Mouse (Mus musculus): ENCODE measurements around the gene Ppp1r2. TPM values are rescaled to one million over a fixed set of nuclear protein-coding genes. Genes with fewer than 3 reads are reported as not detected.
A peak's percentile ranks its signal among the peaks of the same experiment; 100 is the strongest.
"Not testable (repeated sequence)": the region's sequence is repeated elsewhere in the genome, so short reads cannot be mapped to it uniquely, and the experiment has no call there.

Ppp1r2 gene
- total RNA-seq (2021), result 100 to 1,000 TPM in 1 of 2 experiments, 10 to 100 TPM in 1; 95.9 to 112 TPM

DNA sequence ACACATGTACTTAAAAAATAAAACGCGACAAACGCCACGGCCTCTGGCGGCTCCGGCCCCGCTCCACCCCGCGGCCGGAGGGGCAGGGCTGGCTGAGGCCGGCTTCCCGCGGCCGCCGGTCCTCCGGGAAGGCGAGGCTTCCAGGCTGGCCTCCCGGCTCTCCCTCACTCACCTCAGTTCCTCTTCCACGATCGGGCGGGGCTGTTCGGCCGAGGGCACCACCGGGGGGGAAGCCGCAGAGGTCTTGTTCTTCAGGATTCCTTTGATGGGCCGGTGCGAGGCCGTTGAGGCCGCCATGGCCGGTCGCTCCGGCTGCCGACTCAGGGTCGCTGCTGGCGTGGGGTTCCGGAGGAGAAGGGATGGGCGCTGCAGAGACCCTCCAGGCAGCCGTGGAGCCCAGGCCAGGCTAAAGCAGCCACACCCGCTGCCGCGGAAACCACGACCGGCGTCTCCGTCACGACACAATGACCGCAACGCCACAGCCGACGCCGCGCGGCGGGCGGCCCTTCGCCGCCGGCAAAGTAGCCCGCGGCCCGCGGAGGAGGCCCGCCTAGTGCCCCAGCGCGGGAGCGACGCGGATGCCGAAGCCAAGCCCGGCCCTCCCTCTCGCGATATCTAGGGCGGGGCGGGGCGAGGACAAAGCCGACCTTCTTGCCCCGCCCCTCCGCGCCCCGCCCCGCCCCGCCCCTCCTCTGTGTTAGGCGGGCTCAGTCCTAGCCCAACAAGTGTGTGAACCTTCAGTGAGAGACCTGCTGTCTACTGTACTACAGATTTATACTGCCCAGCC is at the start of gene Ppp1r2:
Gene Ppp1r2, minus strand, starts transcription at position 604 of the 787 bp plus-strand sequence.
- peak; percentile 89 for DNase-seq (ENCODE audit: low spot score in 2 of 2)
- intact Hi-C loops (cut with DNase I), result loop anchor here (2.0 to 5.0 kb wide), 3 partner anchors 38 to 74 kb away; partner anchors contain the start of gene Acap2

- intact Hi-C loops (cut with DNase I), result no loop called here
- DNase-seq (ENCODE audit: low spot score in 2 of 2), result no peak
These were observed 46.4 kb upstream of the Ppp1r2 start for GRCm38 (mm10) chr16:31321501-31321900.

DNA sequence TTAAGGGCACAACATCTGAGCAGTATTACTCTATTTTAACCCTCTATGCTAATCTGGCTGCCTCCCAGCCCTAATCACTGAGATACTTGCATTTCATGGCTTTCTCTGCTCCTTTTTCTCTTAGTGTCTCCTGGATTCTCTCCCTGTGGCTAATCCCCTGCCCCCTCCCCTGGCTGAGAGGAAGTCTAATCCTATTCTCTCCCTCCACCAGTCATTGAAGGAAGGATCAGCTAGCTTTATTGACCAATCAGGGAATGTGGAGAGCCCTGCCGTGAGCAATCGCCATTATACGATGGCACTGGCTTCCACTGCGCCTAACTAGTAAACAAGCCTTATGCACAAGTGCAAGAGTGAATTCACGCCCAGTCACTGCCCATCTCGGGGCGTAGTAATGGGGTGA is 45.9 kb upstream of the Ppp1r2 start:
- DNase-seq (ENCODE audit: low spot score in 2 of 2), result no peak
- intact Hi-C loops (cut with DNase I), result no loop called here

GRCm38 (mm10) chr16:31319723-31320122 is 44.6 kb upstream of the Ppp1r2 start:
- intact Hi-C loops (cut with DNase I); DNase-seq (ENCODE audit: low spot score in 2 of 2): not testable (repeated sequence)

- intact Hi-C loops (cut with DNase I), result no loop called here
- DNase-seq (ENCODE audit: low spot score in 2 of 2), result no peak
These were observed 44.2 kb upstream of the Ppp1r2 start for GRCm38 (mm10) chr16:31319316-31319715.

DNA sequence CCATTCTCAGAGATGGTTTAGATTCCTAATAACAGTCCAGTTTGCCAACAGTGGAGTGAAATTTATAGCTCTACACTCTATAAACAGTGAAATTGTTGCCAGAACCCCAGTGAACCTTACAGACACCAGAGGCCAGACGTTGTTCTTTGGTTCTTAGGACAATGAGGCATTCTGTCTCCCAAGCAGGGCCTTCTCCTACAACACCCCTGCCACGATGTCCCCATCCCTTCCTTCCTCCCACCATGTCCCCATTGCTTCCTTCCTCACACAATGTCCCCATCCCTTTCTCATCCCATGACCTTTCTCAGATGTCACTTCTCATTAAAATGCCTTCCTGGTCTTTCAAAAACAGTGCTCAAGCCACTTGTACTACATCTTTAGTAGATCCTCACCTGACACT is 43.3 kb upstream of the Ppp1r2 start:
- no peak for DNase-seq (ENCODE audit: low spot score in 2 of 2)
- intact Hi-C loops (cut with DNase I), result no loop called here

DNA sequence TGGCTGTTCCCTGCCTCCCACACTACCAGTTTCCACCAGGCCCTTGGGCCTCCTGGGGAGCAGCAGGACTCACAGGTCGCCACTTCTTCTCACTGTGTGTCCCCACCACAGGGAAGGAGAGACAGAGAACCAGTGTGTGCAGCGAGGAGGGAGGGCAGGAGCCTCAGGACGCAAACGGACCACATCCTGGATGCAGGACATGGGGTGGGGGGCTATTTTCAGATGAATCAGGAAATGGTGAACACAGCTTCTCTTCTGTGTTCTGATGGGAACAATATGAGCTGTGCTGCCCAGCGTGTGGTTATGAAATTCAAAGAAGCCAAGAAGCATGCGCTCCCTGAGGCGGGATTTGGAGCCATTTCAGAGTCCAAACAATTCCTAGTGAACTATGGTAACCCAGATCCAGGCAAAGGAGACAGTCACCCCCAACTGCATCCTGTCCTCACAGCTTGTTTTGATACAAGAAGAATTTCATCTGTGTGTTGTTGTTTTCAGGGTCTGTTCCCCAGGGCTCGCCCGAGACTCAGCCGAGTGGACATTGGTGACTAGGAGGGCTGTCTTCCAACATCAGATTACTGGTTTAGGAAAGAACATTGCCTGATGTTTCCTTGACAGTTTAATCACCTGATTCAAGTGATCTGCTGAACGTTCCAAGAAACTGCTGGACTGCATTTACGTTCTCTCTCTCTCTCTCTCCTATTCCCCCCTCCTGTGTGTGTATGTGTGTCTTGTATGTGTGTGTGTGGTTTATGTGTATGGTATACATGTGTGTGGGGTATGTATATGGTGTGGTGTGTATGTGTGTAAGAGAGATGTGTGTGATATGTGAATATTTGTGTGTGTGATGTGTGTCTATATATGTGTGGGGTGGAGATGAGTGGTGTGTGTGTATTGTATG is 41.4 kb upstream of the Ppp1r2 start:
- intact Hi-C loops (cut with DNase I), result not testable (repeated sequence)
- DNase-seq (ENCODE audit: low spot score in 2 of 2), result peak in 1 of 2 experiments; percentile 32

DNA sequence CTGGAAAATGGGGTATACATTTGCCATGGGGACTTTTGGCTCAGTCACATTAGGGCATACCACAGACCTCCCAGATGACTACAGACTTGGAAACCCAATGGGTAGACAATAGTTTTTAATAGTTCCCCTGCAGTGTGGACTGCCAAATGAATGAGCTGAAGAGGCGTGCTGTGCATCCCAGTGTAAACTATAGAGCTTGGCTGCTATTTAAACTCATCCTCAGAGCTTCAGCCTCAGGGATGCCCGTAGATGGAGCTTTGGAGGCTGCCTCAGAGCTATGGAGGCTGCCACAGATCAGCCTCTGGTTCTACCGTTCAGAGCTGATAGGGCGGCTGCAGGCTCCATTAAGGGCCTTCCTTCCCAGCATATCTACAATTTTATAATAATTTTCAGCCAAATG is 40.2 kb upstream of the Ppp1r2 start:
- intact Hi-C loops (cut with DNase I), result no loop called here
- peak in 1 of 2 experiments; percentile 59 for DNase-seq (ENCODE audit: low spot score in 2 of 2)

DNA sequence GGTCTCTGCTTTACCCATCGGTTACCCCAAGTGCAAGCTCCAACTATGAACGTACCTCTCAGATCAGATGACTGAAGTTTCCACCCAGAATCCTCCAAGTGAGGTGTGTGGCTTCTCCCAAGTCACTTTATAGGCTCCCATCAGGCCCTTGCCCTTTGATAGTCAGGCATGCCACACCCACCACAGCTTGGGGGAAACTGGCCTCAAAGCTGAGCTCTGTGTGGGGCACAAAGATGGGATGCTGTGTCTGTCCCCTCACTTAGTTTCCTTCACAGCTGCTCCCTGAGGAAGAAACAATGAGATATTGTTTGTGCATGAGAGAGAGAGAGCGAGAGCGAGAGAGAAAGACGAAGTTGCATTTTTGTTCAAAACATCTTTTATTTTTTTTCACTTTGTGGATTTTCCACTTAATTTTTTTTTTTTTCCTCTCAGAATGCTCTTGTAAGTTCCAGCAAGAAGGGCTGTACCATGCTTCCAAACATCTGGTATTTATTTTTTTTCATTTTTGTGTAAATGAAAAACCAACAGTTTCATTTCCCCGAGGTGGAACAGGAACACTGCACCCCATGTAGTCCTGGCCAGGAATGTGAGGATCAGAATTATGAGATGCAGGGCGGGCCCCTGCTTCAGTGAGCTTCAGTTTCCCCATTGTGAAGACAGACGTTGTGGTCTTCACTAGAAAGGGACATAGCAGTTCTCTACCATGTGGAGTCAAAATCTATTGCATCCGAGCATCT is 39.6 kb upstream of the Ppp1r2 start, which contains the start of gene Apod:
Gene Apod, minus strand, starts transcription at position 312 of the 737 bp plus-strand sequence.
- intact Hi-C loops (cut with DNase I), result no loop called here
- peak in 1 of 2 experiments; percentile 16 for DNase-seq (ENCODE audit: low spot score in 2 of 2)

GRCm38 (mm10) chr16:31313611-31314010 is 38.5 kb upstream of the Ppp1r2 start:
- intact Hi-C loops (cut with DNase I), result loop anchor here (2.0 kb wide), 1 partner anchor 39 kb away; the partner anchor contains the start of gene Ppp1r2
- no peak for DNase-seq (ENCODE audit: low spot score in 2 of 2)

GRCm38 (mm10) chr16:31312296-31312695 is 37.2 kb upstream of the Ppp1r2 start:
- intact Hi-C loops (cut with DNase I), result loop anchor here (2.0 kb wide), 1 partner anchor 37 kb away; the partner anchor contains the start of gene Ppp1r2
- peak; percentile 56 to 77 for DNase-seq (ENCODE audit: low spot score in 2 of 2)

- intact Hi-C loops (cut with DNase I), result no loop called here
- no peak for DNase-seq (ENCODE audit: low spot score in 2 of 2)
These were observed 30.3 kb upstream of the Ppp1r2 start for GRCm38 (mm10) chr16:31305199-31305919.

- no peak for DNase-seq (ENCODE audit: low spot score in 2 of 2)
- intact Hi-C loops (cut with DNase I), result no loop called here
These were observed 28.2 kb upstream of the Ppp1r2 start for GRCm38 (mm10) chr16:31303276-31303675.

- intact Hi-C loops (cut with DNase I), result no loop called here
- DNase-seq (ENCODE audit: low spot score in 2 of 2), result no peak
These were observed 25.9 kb upstream of the Ppp1r2 start for GRCm38 (mm10) chr16:31300883-31301532.

DNA sequence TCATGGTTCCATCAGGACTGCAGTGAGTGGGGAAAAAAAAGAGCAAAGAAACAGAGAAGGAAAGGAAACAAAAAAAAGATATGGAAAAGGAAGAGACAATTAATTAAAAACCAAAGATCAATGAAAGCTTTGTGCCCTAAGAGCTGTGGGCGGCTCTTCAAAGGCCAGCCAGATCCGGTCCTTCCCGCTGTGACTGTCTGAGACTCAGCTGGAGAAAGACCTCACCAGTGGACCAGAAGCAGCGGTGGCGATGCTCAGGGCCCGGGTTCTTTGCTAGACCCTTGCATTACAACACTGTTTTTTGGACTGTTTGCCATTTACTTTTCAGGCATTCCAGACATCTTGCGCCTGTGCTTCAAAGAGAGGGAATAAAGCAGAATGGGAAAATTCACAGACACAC is 25.4 kb upstream of the Ppp1r2 start:
- intact Hi-C loops (cut with DNase I), result no loop called here
- no peak for DNase-seq (ENCODE audit: low spot score in 2 of 2)

DNA sequence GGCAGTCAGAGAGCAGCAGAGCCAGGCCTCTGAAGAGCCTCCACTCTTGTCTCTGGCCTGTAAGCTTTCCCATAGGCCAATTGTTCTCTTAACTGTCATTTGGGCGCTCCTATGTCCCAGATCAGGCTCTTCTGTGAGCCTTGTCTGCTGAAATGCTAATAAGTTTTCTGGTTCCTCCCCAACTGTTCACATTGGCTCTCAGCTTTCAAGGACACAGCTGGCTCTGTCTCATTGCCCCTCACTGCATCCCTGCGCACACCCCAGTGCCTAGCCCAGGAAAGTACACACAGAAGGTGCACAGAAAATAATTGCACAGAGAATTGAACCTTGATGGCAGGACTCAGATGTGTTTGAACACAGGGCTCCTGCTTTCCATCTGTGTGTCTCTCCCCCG is 24.9 kb upstream of the Ppp1r2 start:
- DNase-seq (ENCODE audit: low spot score in 2 of 2), result no peak
- intact Hi-C loops (cut with DNase I), result no loop called here

DNA sequence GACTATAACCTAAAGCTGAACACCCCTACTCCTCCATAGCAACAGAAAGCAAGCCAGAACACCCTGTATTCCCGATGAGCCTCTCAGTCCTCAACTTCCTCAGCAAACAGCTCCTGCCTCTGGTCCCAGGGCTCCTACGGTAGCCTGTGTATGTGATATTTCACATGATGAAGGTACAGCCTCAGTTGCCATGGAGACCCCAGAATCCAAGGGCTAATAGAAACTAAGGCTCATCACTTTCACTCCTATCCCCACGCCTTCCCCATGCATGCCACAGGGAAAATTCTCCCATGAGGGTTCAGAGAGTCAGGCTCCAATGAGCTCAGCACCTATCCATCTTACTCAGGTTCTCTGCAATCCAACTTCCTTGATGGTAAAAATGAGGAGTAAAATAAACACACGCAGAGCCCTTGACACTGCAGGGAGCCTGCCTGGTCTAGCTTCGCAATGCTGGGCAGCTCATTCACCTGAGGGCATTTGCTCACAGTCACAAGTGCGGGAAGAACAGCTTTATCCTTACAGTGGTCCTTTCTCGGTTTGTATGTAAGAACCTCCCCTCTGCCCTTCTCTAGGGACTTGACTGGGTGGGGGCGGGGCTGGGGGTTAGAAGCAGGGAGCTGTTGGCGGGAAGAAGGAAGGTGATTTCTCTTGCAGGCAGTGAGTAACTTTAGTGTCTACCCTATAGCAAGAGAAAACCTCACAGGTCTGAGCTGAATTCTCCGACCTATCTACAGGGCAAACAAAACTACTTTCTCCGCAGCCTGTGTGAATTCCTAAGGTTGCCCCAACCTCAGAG is 24.3 kb upstream of the Ppp1r2 start:
- intact Hi-C loops (cut with DNase I), result no loop called here
- no peak for DNase-seq (ENCODE audit: low spot score in 2 of 2)

DNA sequence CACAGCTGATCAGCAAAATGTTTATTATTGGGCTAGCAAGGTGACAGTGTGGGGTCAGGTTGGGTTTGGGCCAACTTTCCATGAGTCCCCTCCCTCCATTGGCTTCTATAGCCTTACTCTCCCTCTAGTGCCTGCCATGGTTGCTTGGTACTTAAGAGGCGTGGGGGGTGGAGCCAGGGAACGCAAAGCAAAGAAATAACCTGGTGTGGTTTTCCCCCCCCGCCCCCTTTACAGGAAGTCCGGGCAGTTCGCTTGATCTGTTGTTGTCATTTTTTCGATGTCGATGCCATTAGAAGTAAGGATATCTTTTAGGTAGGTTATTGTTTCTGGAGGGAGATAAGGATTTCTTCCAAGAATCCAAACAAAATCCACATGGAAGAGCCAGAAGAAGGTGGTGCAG is 22.0 kb upstream of the Ppp1r2 start:
- no peak for DNase-seq (ENCODE audit: low spot score in 2 of 2)
- intact Hi-C loops (cut with DNase I), result no loop called here

Measured in left cerebral cortex, postnatal 25 days (tissue).